Mouse (Mus musculus): Measurements from ENCODE around the gene Bub1b.

- TF ChIP-seq CTCF (conservative IDR thresholded peaks at IDR 0.05; ENCODE audit: insufficient read depth, insufficient read length, low read depth, low read length) (no peak), POLR2A (IDR thresholded peaks at IDR 0.05; ENCODE audit: low read depth, low read length) (no peak)
These were observed 44.4 kb downstream of the Bub1b start for GRCm38 (mm10) chr2:118642431-118642830.
